Mouse (Mus musculus) heart, postnatal 0 days (tissue): ENCODE measurements at regions not wholly inside any gene's neighbourhood (a gene's known extent, or its start where the extent isn't known, plus 50 kb on each side); places are given as distances from the start of the nearest gene placed in this dataset.

Source experiments
- CTCF ChIP-seq: IDR thresholded peaks from 2 replicates; pipeline ENCODE4 v1.5.1; 2016; ENCODE audit warnings: antibody characterized with exemption, control low read depth, low read depth
- EP300 ChIP-seq: IDR thresholded peaks from 2 replicates; pipeline ENCODE4 v1.6.1; 2016; ENCODE audit warnings: antibody characterized with exemption, low read depth

DNA sequence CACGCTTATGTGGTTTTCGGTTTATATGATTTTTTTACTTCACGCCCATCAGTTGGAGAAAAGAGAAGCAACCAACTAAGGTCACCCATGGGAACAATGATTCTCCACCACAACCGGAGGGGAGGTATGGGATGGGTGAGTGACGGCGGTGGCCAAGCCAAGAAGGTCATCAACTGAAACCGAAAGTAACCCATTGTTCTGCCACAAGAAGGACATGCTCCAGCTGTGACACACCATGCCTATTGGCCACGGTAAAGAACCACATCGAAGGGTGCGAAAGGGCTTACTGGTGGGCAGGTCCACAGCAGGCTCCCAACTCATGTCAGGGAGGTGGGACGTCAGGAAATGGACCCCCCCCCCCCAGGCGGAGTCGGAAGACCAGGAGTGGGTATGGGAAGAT lies 65.7 kb upstream of the Gm5150 start:
- TF ChIP-seq EP300 (no peak), CTCF (no peak)
